ENCODE assay signal across 28 mouse cellular contexts in the genomic region with DNA sequence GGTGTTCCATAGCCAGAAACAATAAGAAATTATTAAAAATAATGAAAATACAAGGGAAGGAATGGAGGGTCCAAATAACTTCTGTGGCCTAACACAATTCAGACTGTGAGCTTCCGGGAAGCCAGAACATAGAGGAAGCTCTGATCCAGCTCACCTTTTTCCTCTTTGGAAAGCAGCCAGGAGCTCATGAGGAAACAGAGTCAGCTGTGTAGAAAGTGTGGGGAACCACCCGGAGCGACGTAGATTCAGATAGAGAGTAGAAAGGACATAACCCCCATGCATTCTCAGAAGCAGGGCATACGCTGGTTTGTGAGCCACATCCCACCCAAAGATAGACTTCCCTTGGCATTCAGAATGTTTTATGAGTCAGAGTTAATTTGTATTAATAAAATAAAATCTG.
"Had no signal": no experiment of that assay in that cellular context is flagged by ENCODE, and none has a peak within 500 bp of the region (broad histone marks: within the 10 kb centered on the region; RNA-seq: fewer than 3 reads in every experiment).

No protein-coding gene starts in this region.

- H3K27ac ChIP-seq: embryonic facial prominence, embryonic 10.5 days; embryonic facial prominence, embryonic 12.5 days; embryonic facial prominence, embryonic 13.5 days; embryonic facial prominence, embryonic 15.5 days; forebrain, embryonic 10.5 days; forebrain, embryonic 12.5 days; forebrain, embryonic 13.5 days; forebrain, embryonic 15.5 days; gastrocnemius, adult 2 months; heart, adult 2 months had no signal

- H3K4me1 ChIP-seq: forebrain, embryonic 10.5 days; forebrain, embryonic 12.5 days had no signal

- H3K4me3 ChIP-seq: embryonic facial prominence, embryonic 10.5 days; embryonic facial prominence, embryonic 12.5 days; embryonic facial prominence, embryonic 13.5 days; embryonic facial prominence, embryonic 15.5 days; erythroblast, embryonic 14.5 days; forebrain, embryonic 10.5 days; forebrain, embryonic 12.5 days; forebrain, embryonic 13.5 days; forebrain, embryonic 15.5 days; gastrocnemius, adult 2 months; heart, adult 2 months had no signal

- H3K36me3 ChIP-seq: embryonic facial prominence, embryonic 10.5 days; embryonic facial prominence, embryonic 12.5 days; embryonic facial prominence, embryonic 13.5 days; embryonic facial prominence, embryonic 15.5 days; forebrain, embryonic 10.5 days; forebrain, embryonic 12.5 days; forebrain, embryonic 15.5 days had no signal

- H3K9me3 ChIP-seq: embryonic facial prominence, embryonic 10.5 days; embryonic facial prominence, embryonic 12.5 days; embryonic facial prominence, embryonic 13.5 days; embryonic facial prominence, embryonic 15.5 days; forebrain, embryonic 10.5 days; forebrain, embryonic 12.5 days; forebrain, embryonic 13.5 days; forebrain, embryonic 15.5 days had no signal

- H3K4me2 ChIP-seq: embryonic facial prominence, embryonic 12.5 days; embryonic facial prominence, embryonic 13.5 days; embryonic facial prominence, embryonic 15.5 days; forebrain, embryonic 12.5 days; forebrain, embryonic 13.5 days; forebrain, embryonic 15.5 days had no signal

- ATAC-seq: forebrain, embryonic 13.5 days; forebrain, embryonic 14.5 days; forebrain, embryonic 15.5 days; forebrain, embryonic 16.5 days; forebrain, postnatal 0 days had no signal

- DNase-seq: cerebellum, adult 8-10 months; cerebellum, adult 9-10 months; cerebellum, adult 9-11 months; cerebellum, postnatal 10 days; cerebellum, postnatal 14 days; cerebellum, postnatal 25 days; cerebellum, postnatal 36 days; embryo, embryonic 11 days; forebrain, postnatal 0 days; gastrocnemius, adult 2 months; gastrocnemius, postnatal 10 days; gastrocnemius, postnatal 14 days; gastrocnemius, postnatal 25 days; gastrocnemius, postnatal 36 days; heart, adult 11 months; heart, adult 18-20 months; heart, adult 2 months had no signal

- H3K27me3 ChIP-seq: embryonic facial prominence, embryonic 12.5 days; forebrain, embryonic 12.5 days; forebrain, embryonic 13.5 days; forebrain, embryonic 15.5 days had no signal

- H3K9ac ChIP-seq: embryonic facial prominence, embryonic 12.5 days; embryonic facial prominence, embryonic 13.5 days; embryonic facial prominence, embryonic 15.5 days; forebrain, embryonic 12.5 days; forebrain, embryonic 13.5 days; forebrain, embryonic 15.5 days; forebrain, postnatal 0 days had no signal
